Mouse (Mus musculus) monocyte, adult 2 months (primary cell): ENCODE results near the gene Olfr324.

ENCODE experiments used
- DNase-seq, 2 experiments: peaks; one replicate each; pipeline ENCODE4 v3.0.0; 2022; ENCODE audit warnings: low spot score in 2 of 2, low read depth in 1 of 2

The Olfr324 gene

GRCm38 (mm10) chr11:58594814-58595213 is at the start of gene Olfr324:
Olfr324 (plus strand) TSS chr11:58595114.
- no peak for DNase-seq

GRCm38 (mm10) chr11:58546322-58546721 is 48.6 kb upstream of the Olfr324 start, which contains the start of gene Olfr329-ps:
Olfr329-ps (minus strand) TSS chr11:58546422.
- no peak for DNase-seq

GRCm38 (mm10) chr11:58555536-58555935 is 39.4 kb upstream of the Olfr324 start, which contains the start of gene Olfr328:
Olfr328 (minus strand) TSS chr11:58555636.
- no peak for DNase-seq

- no peak for DNase-seq
Measured at GRCm38 (mm10) chr11:58570405-58570804, 24.5 kb upstream of the Olfr324 start, which contains the start of gene Olfr224. Olfr224 (minus strand) TSS chr11:58570553.

GRCm38 (mm10) chr11:58577430-58577829 is 17.5 kb upstream of the Olfr324 start, which contains the start of gene Olfr325:
Olfr325 (plus strand) TSS chr11:58577730.
- no peak for DNase-seq

GRCm38 (mm10) chr11:58578636-58579035 is 16.3 kb upstream of the Olfr324 start:
- no peak for DNase-seq

GRCm38 (mm10) chr11:58587898-58588348 is 7.0 kb upstream of the Olfr324 start:
- no peak for DNase-seq

- no peak for DNase-seq
Measured at GRCm38 (mm10) chr11:58588620-58589250, 6.2 kb upstream of the Olfr324 start.

GRCm38 (mm10) chr11:58597837-58598236 is 2.9 kb downstream of the Olfr324 start:
- no peak for DNase-seq

- no peak for DNase-seq
Measured at GRCm38 (mm10) chr11:58602062-58602461, 7.1 kb downstream of the Olfr324 start.

GRCm38 (mm10) chr11:58602800-58603560 is 8.1 kb downstream of the Olfr324 start:
- no peak for DNase-seq

GRCm38 (mm10) chr11:58604688-58605087 is 9.8 kb downstream of the Olfr324 start:
- DNase-seq, result no peak

- DNase-seq, result no peak
Measured at GRCm38 (mm10) chr11:58605228-58605627, 10.3 kb downstream of the Olfr324 start.

GRCm38 (mm10) chr11:58606177-58606919 is 11.4 kb downstream of the Olfr324 start:
- DNase-seq, result no peak

- DNase-seq, result no peak
Measured at GRCm38 (mm10) chr11:58607030-58607429, 12.1 kb downstream of the Olfr324 start.

- no peak for DNase-seq
Measured at GRCm38 (mm10) chr11:58613359-58613758, 18.4 kb downstream of the Olfr324 start.

GRCm38 (mm10) chr11:58614526-58614925 is 19.6 kb downstream of the Olfr324 start:
- DNase-seq, result no peak

GRCm38 (mm10) chr11:58615975-58616374 is 21.1 kb downstream of the Olfr324 start, which contains the start of gene 2210407C18Rik:
2210407C18Rik (minus strand) TSS chr11:58616075.
- no peak for DNase-seq

GRCm38 (mm10) chr11:58618369-58618768 is 23.5 kb downstream of the Olfr324 start:
- DNase-seq, result no peak

GRCm38 (mm10) chr11:58618793-58619192 is 23.9 kb downstream of the Olfr324 start:
- DNase-seq, result no peak

- DNase-seq, result no peak
Measured at GRCm38 (mm10) chr11:58626146-58626545, 31.2 kb downstream of the Olfr324 start.
